Mouse (Mus musculus) heart, adult 2 months (tissue): Measurements from ENCODE around the gene Iars. TPM values are rescaled to one million over a fixed set of nuclear protein-coding genes. Genes with fewer than 3 reads are reported as not detected.

Experiments
- DNase-seq, 2 experiments: peaks; one replicate each; pipeline ENCODE4 v3.0.0; 2021
- H3K27ac ChIP-seq: fragments of 200-600 bp; 2 replicates; pipeline ENCODE4 v1.8.1; 2022
- H3K27me3 ChIP-seq: fragments of 200-500 bp; 2 replicates; pipeline ENCODE4 v1.6.1; 2012; ENCODE audit warnings: mild to moderate bottlenecking, low read length, inconsistent platforms, mixed read lengths; ENCODE audit not compliant: control insufficient read depth, insufficient read depth
- H3K36me3 ChIP-seq: fragments of 200-500 bp; 2 replicates; pipeline ENCODE4 v1.6.1; 2012; ENCODE audit warnings: low read length, inconsistent platforms; ENCODE audit not compliant: control insufficient read depth, insufficient read depth
- H3K4me1 ChIP-seq: fragments of 200-500 bp; 2 replicates; pipeline ENCODE4 v1.6.1; 2011; ENCODE audit warnings: low read length; ENCODE audit not compliant: control insufficient read depth, insufficient read depth
- H3K4me3 ChIP-seq: fragments of 200-600 bp; 2 replicates; pipeline ENCODE4 v1.8.1; 2022
- H3K79me2 ChIP-seq: fragments of 200-500 bp; replicated peaks from 2 replicates; pipeline ENCODE4 v1.6.1; 2012; ENCODE audit warnings: mild to moderate bottlenecking, inconsistent platforms, low read length, moderate library complexity, mixed read lengths; ENCODE audit not compliant: control insufficient read depth, insufficient read depth
- H3K9ac ChIP-seq: fragments of 200-500 bp; 2 replicates; pipeline ENCODE4 v1.6.1; 2012; ENCODE audit warnings: low read depth, mild to moderate bottlenecking, control low read depth, inconsistent platforms, low read length, mixed read lengths
- CTCF ChIP-seq: fragments of 200-600 bp; IDR thresholded peaks from 2 replicates; pipeline ENCODE4 v1.8.1; 2022; ENCODE audit warnings: antibody characterized with exemption, mild to moderate bottlenecking, moderate library complexity
- EP300 ChIP-seq: fragments of 200-500 bp; IDR thresholded peaks from 2 replicates; pipeline ENCODE4 v1.6.1; 2011; ENCODE audit warnings: low read depth, low read length, control low read depth; ENCODE audit not compliant: insufficient read depth
- POLR2A ChIP-seq: fragments of 200-500 bp; IDR thresholded peaks from 2 replicates; pipeline ENCODE4 v1.6.1; 2011; ENCODE audit warnings: mild to moderate bottlenecking, low read depth, low read length, control low read depth; ENCODE audit not compliant: insufficient read depth
- WGBS: fragments of 180-500 bp; shearing (Covaris S2); methylation state at CpG from one replicate; pipeline ENCODE4 v1.1.7; 2018; 5-methylcytosine and 5-hydroxymethylcytosine counted together
- intact Hi-C: fragments of 180-260 bp; cut with DNase I; formaldehyde crosslinking; loops from one replicate; pipeline ENCODE4 v1.15.1; 2025
- long read RNA-seq: library from polyadenylated mRNA; stranded (forward); transcript quantifications from one replicate; pipeline ENCODE4 v2.0.0, GENCODE M21; 2021
- polyA plus RNA-seq: library from polyadenylated mRNA; depleted of rRNA; stranded (reverse); fragments of >200 nt; gene quantifications from 2 replicates; pipeline ENCODE4 v1.2.3, GENCODE M21; 2012; rRNA removed
- total RNA-seq, 2 experiments: library from RNA; stranded (reverse); gene quantifications; 2 replicates each; pipeline ENCODE4 v1.2.3; 2021

The Iars gene
- total RNA-seq (10 to 100 TPM; 52.2 to 75.0 TPM), polyA plus RNA-seq (19.4 and 38.1 TPM in 2 replicates)
- long read RNA-seq, full-length matches to known transcripts = 23 of 35 reads
- long read RNA-seq, partial matches to known transcripts = 4 of 35 reads
- long read RNA-seq, other reads (novel, unspliced or antisense) = 8 of 35 reads

- DNase-seq = peak; percentile 98 to 99
- Histone ChIP-seq H3K79me2 (peaks cover 3% of the 10 kb centered on the region; the same call in 1 of the 2 replicates), H3K27me3 (no peaks in the 10 kb centered on the region), H3K27ac (peak within 1 kb of the TSS; percentile 80), H3K9ac (peak within 1 kb of the TSS; percentile 89), H3K4me1 (peaks cover 7% of the 10 kb centered on the region), H3K36me3 (peaks cover 2% of the 10 kb centered on the region), H3K4me3 (peak within 1 kb of the TSS; percentile 88)
- 2% methylated on average over 26 of the region's 26 CpGs for WGBS
- peak; percentile 75; the same call in 1 of the 2 replicates for TF ChIP-seq EP300
- no peak for TF ChIP-seq CTCF
- TF ChIP-seq POLR2A = peak; percentile 98
- intact Hi-C loops = no loop called here
Observed at GRCm38 (mm10) chr13:49681351-49682232, at the start of gene Iars. Gene Iars, plus strand, starts transcription at chr13:49682100.

- 98% methylated on average over 2 of the region's 2 CpGs for WGBS
- Histone ChIP-seq H3K4me1 (peaks cover 4% of the 10 kb centered on the region), H3K79me2 (no peaks in the 10 kb centered on the region), H3K27ac (no peak overlapping the region), H3K27me3 (no peaks in the 10 kb centered on the region), H3K4me3 (no peak overlapping the region), H3K36me3 (no peaks in the 10 kb centered on the region; the same call in 1 of the 2 replicates), H3K9ac (no peak overlapping the region)
- DNase-seq = no peak
- intact Hi-C loops = no loop called here
- no peak for TF ChIP-seq POLR2A
- TF ChIP-seq EP300 = no peak
Observed at GRCm38 (mm10) chr13:49639965-49640364, 41.9 kb upstream of the Iars start.

GRCm38 (mm10) chr13:49642650-49643049 lies 39.2 kb upstream of the Iars start:
- no peak for DNase-seq
- Histone ChIP-seq H3K36me3 (no peaks in the 10 kb centered on the region; the same call in 1 of the 2 replicates), H3K27ac (no peak overlapping the region), H3K27me3 (no peaks in the 10 kb centered on the region), H3K9ac (no peak overlapping the region), H3K4me3 (no peak overlapping the region), H3K4me1 (peaks cover 4% of the 10 kb centered on the region), H3K79me2 (no peaks in the 10 kb centered on the region)
- intact Hi-C loops = no loop called here
- 71% methylated on average over 6 of the region's 6 CpGs for WGBS
- no peak for TF ChIP-seq EP300
- no peak for TF ChIP-seq CTCF
- TF ChIP-seq POLR2A = no peak

- no peak overlapping the region for H3K4me3 ChIP-seq
- H3K4me1 ChIP-seq = peaks cover 4% of the 10 kb centered on the region
- H3K27me3 ChIP-seq = no peaks in the 10 kb centered on the region
- no peaks in the 10 kb centered on the region for H3K79me2 ChIP-seq
- H3K27ac ChIP-seq = peak overlapping the region; percentile 20; the same call in 1 of the 2 replicates
- intact Hi-C loops = loop anchor here (2.0 kb wide), 1 partner anchor 305 kb away; no protein-coding TSS in a partner anchor
- TF ChIP-seq POLR2A = no peak
- TF ChIP-seq CTCF = no peak
- TF ChIP-seq EP300 = no peak
- DNase-seq = no peak
- no peak overlapping the region for H3K9ac ChIP-seq
- no peaks in the 10 kb centered on the region; the same call in 1 of the 2 replicates for H3K36me3 ChIP-seq
Observed at GRCm38 (mm10) chr13:49643669-49644362, 38.1 kb upstream of the Iars start.

GRCm38 (mm10) chr13:49644731-49645529 lies 37.0 kb upstream of the Iars start:
- Histone ChIP-seq H3K36me3 (no peaks in the 10 kb centered on the region; the same call in 1 of the 2 replicates), H3K79me2 (no peaks in the 10 kb centered on the region), H3K9ac (no peak overlapping the region), H3K27ac (peak overlapping the region; percentile 34), H3K4me1 (peaks cover 4% of the 10 kb centered on the region), H3K27me3 (no peaks in the 10 kb centered on the region), H3K4me3 (no peak overlapping the region)
- DNase-seq = peak in 1 of 2 experiments; percentile 31
- TF ChIP-seq CTCF (peak; percentile 81), POLR2A (no peak)
- 38% methylated on average over 2 of the region's 2 CpGs for WGBS
- intact Hi-C loops = loop anchor here (1.0 to 5.0 kb wide), 3 partner anchors 88 to 306 kb away; no protein-coding TSS in a partner anchor
